Mouse (Mus musculus): ENCODE results near the gene Hectd4.
"Not testable (repeated sequence)": the region's sequence is repeated elsewhere in the genome, so short reads cannot be mapped to it uniquely, and the experiment has no call there.

Hectd4 gene

DNA sequence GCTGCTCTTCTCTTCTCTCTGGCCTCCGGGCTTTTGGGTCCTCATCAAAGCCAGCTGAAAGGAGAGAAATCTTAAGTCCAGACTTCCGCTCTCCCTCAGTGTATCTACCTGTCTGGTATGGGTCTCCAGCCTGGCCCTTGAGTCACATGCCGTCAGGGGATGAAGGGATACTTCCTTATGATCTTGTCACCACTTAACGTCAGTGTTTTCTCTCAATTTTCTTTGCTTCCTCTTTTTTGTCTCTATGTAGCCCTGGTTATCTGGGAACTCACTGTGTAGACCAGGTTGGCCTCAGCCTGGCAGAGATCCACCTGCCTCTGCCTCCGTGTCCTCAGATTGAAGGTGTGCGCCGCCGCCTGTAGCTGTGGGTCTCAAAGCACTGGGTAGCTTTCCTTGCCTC lies 124.0 kb downstream of the Hectd4 start:
- no peak for ATAC-seq (ENCODE audit: low TSS enrichment)

DNA sequence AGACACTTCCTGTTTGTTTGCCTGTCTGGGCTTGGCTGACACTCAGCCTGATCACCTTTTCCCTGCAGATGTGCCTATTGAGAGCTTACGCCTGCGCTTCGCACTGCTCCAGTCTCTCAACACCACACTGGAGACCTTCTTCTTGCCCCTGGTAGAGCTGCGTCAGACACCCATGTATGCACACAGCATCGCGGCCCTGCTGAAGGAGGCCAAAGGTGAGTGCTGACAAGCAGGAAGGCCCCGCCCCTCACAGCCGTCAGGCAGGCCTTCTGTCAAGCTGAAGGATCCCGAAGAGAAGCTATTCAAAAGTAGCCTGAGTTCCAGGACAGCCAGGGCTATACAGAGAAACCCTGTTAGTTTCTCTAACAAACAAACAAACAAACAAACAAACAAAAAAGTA lies 139.2 kb downstream of the Hectd4 start:
- no peak for ATAC-seq (ENCODE audit: low TSS enrichment)

GRCm38 (mm10) chr5:121361696-121362095 lies 141.7 kb downstream of the Hectd4 start:
- peak; percentile 64; the same call in 1 of the 2 replicates for ATAC-seq (ENCODE audit: low TSS enrichment)

DNA sequence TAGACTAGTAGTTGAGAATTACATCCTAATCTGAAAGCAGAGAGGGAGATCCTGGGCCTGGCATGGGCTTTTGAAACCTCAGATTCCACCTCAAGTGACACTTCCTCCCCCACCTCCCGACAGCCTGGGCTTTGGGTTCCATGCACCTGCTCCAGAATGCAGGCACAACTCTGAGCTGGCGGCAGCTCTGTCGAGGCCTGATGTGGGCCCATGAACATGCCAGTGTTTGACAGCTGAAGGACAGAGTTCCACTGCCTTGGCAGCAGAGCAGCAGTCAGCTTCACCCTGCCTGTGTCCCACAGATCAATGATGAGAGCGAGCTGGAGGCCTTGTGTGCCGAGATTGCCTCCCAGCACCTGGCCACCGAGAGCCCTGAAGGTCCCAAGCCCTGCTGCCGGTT lies 143.4 kb downstream of the Hectd4 start:
- ATAC-seq (ENCODE audit: low TSS enrichment), result no peak

GRCm38 (mm10) chr5:121366449-121367225 lies 146.6 kb downstream of the Hectd4 start:
- ATAC-seq (ENCODE audit: low TSS enrichment), result no peak

DNA sequence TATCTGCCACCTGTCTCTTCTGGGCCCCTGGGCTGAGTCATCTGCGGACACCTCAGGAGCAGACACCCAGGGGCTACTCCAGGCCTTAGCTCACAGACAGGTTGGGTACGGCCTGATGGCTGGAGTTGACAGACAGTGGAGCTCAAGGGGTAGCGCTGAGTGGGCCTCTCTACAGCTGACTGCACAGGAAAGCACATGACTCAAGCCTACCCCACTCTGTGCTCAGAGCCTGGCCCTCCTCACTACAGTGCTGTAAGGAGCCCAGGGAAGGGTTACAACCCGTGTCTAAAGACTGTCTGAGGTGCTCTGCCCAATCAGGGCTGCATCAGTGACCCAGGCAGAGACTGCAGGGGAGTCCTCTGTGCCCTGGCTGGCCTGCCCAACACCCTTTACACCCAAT lies 147.2 kb downstream of the Hectd4 start:
- no peak for ATAC-seq (ENCODE audit: low TSS enrichment)

DNA sequence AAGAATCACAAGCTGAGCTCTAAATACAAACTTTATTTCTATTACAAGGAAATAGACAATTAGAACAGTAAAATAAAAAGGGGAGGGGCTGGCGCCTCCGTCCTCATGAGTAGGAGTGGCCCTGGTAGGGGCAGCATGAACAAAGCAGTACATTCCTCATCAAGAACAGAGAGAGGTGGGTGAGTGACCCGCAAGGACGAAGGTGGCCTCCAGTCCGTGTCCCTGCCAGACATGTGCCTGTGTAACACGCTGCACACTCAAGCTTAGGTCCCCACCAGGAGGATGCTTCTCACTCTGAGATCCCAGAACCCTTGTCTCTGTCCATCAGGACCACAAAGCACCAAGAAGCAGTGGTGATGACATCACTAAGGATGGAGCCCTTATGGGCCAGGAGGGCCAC lies 151.7 kb downstream of the Hectd4 start:
- no peak for ATAC-seq (ENCODE audit: low TSS enrichment)

DNA sequence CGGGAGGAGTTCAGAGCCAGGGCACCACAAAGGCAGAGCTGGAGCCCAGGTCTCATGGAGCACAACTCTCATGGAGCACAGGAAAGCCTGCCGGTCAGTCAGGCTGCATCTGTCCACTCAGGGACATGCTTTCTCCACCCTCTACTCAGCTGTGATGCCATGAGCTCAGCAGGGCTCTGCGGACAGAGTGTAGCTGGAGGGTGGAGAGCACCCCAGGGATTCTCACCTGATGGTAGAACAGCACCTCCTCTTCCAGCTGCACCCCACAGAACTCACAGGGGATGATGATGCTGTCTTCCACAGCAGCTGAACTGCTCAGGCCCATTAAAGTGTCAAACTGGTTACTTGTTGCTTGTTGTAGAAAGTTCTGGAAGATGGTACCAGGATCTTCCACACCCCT lies 154.8 kb downstream of the Hectd4 start:
- ATAC-seq (ENCODE audit: low TSS enrichment), result no peak

DNA sequence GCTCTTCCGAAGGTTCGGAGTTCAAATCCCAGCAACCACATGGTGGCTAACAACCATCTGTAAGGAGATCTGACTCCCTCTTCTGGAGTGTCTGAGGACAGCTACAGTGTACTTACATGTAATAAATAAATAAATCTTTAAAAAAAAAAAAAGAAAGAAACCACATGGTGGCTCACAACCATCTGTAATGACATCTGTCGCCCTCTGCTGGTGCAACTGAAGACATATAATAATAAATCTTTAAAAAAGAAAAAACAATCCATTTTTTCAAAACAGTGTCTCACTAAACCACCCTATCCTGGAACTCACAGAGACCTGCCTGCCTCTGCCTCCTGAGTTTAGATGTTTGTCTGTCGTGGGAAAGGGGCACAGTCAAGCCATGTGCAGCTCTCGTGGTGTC lies 157.0 kb downstream of the Hectd4 start:
- ATAC-seq (ENCODE audit: low TSS enrichment), result not testable (repeated sequence)

- peak; percentile 44 for ATAC-seq (ENCODE audit: low TSS enrichment)
Measured at GRCm38 (mm10) chr5:121378678-121379256, 158.7 kb downstream of the Hectd4 start.

DNA sequence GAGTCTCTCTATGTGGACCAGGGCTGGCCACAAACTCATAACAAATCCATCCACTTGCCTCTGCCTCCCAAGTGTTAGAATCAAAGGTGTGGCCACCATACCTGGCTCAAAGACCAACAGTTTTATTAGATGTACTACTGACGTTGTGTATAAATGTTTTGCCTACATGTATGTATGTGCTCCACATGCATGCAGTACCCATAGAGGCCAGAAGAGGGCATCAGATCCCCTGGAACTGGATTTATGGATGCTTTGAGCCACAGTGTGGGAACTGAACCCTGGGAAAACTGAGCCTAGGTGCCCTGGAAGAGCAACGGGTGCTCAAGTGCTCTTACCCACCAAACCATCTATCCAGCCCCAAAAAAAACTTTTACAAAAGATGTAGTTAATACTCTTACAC lies 160.7 kb downstream of the Hectd4 start:
- no peak for ATAC-seq (ENCODE audit: low TSS enrichment)

GRCm38 (mm10) chr5:121383857-121384756 lies 164.1 kb downstream of the Hectd4 start:
- no peak for ATAC-seq (ENCODE audit: low TSS enrichment)

DNA sequence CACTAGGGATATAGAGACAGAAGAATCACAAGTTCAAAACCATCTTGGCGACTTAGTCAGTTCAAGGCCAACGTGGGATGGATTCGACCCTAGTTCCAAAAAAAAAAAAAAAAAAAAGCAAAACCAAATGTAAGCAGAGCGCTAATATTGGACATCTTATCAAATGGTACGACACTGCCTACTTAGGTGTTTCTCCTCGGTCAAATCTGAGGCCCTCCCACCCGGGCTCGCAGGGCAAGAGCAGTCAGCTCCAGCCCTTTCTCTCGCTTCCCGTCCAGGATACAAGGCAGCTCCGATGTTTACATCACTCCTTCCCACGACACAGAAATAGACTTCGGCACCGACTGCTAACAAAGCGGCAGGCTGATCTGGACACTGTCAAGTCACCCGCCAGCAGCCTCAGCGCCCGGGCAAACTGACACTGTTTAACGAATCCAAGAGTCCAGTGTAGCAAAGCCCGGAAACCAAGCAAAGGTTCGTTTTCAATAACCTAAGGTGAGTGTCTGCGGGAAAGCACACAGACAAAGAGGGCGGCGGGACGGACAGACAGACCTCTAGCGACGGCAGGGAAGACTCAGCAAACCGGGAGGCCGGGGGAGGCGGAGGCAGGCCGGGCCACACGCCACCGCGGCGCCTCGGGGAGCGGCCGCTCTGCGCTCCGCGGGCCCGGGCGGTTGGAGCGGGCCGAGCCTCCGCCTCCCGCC lies 164.9 kb downstream of the Hectd4 start:
- peak; percentile 32; the same call in 1 of the 2 replicates for ATAC-seq (ENCODE audit: low TSS enrichment)

GRCm38 (mm10) chr5:121385461-121386119 lies 165.6 kb downstream of the Hectd4 start, which contains the start of gene Trafd1:
TSS of gene Trafd1 (minus strand) at chr5:121385632.
- ATAC-seq (ENCODE audit: low TSS enrichment), result peak; percentile 71

- peak; percentile 35; the same call in 1 of the 2 replicates for ATAC-seq (ENCODE audit: low TSS enrichment)
Measured at GRCm38 (mm10) chr5:121386120-121386909, 166.3 kb downstream of the Hectd4 start.

- ATAC-seq (ENCODE audit: low TSS enrichment), result no peak
Measured at GRCm38 (mm10) chr5:121387126-121387525, 167.1 kb downstream of the Hectd4 start.

DNA sequence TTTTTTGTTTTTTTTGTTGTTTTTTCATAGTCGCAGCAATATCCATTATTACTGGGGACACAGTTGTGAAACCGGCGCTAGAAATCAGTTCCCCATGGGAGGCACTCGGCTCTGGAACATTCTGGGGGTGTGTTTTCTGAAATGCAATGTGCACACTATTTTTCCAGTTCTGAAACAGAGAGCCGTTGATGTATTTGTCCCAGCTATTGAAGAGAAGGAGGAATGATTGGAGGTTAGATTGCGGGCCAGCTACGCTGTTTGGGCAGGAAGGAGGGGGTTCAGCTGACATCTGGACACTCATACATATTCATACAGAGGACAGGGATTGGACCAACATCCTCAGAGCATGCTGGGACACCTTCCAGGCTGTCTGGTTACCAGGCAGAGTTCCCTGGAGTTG lies 169.1 kb downstream of the Hectd4 start:
- ATAC-seq (ENCODE audit: low TSS enrichment), result peak; percentile 38; the same call in 1 of the 2 replicates

DNA sequence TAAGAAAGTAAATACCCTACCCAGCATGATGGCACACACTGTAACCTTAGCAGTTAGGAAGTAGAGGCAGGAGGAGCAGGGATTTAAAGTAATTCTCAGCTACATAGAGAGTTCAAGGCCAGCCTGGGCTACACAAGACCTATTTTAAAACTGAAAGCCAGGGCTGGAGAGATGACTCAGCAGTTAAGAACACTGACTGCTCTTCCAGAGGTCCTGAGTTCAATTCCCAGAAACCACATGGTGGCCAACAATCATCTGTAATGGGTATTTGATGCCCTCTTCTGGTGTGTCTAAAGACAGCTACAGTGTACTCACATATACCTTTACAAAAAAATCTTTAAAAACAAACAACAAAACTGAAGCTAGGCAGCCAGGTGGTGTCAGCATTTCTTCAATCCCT lies 169.7 kb downstream of the Hectd4 start:
- no peak for ATAC-seq (ENCODE audit: low TSS enrichment)

- no peak for ATAC-seq (ENCODE audit: low TSS enrichment)
Measured at GRCm38 (mm10) chr5:121392667-121393380, 172.8 kb downstream of the Hectd4 start.

DNA sequence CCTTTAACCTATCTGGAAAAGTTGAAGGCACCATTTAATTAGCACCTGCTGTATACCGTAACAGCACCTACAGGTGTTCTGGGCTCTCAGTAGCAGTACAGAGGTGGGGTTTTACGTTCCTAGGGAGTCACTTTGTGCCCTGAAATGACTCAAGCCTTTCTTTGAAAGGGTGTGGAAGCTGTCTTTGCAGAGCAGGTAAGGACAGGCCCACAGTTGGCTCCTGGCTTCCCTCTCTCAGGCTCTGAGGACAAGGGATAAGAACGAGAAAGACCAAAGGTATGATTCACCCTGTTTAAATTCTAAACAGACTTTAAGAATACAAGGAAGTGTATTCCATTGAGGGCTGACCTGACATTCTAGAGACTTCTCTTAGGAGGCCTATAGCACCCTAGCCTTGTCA lies 173.4 kb downstream of the Hectd4 start:
- ATAC-seq (ENCODE audit: low TSS enrichment), result no peak

All from frontal cortex, adult (tissue).